Mouse (Mus musculus) left cerebral cortex, adult 9 months (tissue): Measurements from ENCODE around the gene Cers5.
"Not testable (repeated sequence)": the region's sequence is repeated elsewhere in the genome, so short reads cannot be mapped to it uniquely, and the experiment has no call there.

ENCODE experiments used
- DNase-seq, 2 experiments: peaks; one replicate each; pipeline ENCODE4 v3.0.0; 2022; ENCODE audit warnings: low spot score in 2 of 2

The Cers5 gene

DNA sequence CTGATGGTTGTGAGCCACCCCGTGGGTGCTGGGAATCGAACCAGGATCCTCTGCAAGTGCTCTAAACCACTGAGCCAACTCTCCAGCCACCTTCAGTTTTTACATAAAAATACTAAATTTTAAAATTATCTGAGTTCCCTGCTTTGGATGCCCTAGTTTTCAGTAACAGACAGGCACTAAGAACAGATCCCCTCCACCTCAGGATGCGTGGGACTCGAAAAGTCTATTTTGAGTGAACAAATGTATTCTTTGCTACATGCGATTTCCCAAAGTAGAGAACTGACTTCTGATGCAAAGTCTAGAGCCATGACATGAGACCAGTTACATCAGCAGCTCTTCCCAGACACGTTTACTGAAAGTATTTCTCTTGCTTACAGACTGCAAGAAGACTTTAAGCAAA, 17.8 kb upstream of the Cers5 start:
- peak; percentile 55 to 58 for DNase-seq

DNA sequence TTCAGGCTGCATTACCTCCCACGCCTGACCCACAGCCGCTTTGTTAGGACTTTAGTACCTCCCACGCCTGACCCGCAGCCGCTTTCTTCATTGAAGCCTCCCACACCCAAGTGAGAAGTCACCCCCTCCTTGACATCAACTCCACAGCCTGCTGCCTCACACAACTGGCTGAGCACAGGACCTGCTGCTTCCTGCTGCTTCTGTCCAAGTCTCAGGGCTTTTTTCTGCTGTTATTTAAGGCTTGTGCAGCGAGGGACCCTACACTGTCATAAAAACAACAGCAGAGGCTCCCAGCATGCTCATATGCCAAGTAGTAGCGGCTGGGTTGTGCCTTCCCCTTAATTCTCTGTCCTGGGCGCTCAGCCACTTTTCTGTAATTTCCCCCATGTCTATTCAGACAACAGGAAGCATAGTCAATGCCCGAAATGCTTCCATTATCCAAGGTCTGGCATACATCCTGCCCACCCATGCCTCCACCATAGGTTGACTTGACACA, 15.0 kb upstream of the Cers5 start:
- DNase-seq: no peak

DNA sequence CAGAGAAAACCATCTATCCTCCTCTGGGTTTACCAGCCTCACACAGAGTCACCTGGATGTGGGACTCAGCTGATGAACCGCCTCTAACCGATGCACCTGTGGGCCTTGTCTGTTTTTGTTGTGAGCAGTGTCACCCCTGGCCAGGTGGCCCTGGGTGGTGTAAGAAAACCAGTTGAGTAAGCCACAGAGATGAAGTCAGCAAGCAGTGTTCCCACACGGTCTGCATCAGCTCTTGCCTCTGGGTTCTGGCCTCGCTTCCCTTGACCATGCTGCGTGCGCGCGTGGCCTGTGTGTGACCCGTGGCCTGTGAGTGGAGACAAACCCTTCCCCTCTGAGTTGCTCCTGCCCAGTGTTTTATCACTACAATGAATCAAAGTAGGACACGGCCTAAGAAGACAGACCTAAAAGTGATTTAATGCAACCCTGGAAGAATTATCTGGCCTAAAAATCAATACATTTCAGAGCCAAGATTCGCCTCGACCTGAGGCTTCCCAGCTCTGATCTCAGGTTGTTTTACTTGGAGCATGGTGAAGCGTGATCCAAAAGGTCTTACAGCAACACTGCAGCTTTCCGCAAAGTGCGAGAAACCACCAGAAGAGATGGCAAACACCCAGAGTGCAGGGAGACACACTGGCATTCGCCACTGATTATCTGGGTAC, 6.1 kb upstream of the Cers5 start:
- no peak for DNase-seq

DNA sequence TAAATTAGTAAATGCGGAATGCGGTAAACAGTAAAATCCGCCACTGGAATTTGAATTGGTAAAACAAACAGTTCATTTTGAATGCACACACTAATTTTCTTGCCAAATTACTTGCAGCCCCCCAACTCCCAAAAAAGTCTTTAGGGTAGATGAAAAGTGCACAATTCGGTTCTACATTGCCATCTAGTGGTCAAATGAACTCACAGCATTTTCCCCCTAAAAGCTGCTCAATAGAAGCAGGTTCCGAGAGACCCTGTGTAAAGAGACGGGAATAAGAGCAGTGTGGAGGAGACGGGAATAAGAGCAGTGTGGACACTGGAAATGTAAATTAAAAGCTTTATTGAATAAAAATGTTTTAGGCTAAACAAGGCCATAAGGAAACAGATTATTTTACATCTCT, 5.5 kb upstream of the Cers5 start:
- peak in 1 of 2 experiments; percentile 53 for DNase-seq

DNA sequence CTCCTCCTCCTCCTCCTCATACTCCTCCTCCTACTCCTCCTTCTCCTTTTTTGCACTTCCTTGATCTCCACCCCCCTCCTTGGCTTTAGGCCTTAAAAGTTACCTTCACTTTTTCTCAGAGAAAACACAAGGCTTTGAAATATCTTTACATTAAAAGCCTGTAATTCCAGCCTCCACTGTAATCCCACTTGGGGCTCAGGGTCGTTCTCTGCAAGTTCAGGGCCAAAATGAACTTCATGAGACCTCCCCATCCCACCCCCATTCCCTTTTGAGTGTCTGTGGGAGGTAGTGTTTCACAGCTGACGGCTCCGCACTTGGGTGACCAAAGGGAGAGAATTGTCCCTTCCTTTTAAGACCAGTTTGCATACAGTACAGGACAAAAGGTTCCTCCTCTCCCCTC, 240 bp upstream of the Cers5 start:
- DNase-seq: no peak

DNA sequence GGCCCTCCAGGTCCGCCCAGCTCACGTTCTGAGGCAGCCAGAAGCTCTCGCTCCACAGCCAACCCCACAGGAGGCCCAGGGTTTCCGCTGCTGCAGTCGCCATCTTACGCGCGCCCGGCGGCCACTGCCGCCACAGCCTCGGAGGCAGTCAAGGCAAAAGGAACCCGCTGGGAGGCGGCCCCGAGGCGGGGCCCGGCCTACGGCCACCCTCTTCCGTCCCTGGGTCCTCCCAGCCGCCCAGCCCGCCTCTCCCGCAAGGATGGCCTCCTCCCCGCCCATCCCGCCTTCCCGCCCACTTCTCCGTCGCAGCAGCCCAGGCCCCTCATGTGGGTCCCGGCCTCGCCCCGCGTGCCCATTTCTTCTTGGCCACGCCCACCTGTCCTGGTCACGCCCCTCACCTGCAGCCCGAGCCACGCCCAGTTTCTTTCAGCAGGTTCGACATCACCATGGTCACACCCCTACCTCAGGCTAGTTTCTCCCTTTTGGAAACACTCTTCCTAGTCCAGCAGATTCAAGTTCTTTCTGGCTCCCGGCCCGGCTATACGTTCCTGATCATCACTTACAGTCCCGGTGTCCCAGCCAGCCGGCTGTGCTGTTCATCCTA, 306 bp downstream of the Cers5 start:
- DNase-seq: peak; percentile 55 to 83

DNA sequence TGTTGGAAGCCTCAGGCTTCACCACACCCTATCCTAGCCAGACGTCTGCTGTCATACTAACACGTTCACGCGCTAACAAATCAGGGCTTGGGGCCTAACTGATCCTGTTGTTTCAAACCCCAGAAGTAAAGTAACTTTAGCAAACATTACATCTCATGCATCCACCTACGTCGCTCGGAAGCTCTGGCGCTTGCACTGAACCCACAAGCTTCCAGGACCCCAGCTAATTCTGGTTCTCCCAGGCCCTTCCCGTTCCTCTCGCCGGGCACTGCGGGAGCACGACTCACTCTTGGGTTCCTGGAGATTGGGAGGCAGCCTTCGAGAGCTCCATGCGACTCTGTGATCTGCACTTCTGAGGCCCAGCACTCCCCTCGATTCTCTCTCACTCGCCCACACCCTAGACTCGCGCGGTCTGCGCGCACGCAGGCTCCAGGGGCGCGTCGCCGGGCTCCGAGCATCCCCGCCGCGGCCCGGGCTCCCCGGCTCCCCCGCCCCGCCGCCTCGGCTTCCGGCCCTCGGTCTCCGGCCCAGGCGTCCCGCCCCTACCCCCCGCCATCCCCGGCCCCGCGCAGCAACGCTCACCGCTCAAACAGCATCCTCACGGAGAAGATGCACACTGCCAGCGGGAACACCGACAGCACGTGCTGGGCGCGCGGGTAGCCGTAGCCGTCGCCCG, 946 bp downstream of the Cers5 start:
- DNase-seq: peak in 1 of 2 experiments; percentile 38

DNA sequence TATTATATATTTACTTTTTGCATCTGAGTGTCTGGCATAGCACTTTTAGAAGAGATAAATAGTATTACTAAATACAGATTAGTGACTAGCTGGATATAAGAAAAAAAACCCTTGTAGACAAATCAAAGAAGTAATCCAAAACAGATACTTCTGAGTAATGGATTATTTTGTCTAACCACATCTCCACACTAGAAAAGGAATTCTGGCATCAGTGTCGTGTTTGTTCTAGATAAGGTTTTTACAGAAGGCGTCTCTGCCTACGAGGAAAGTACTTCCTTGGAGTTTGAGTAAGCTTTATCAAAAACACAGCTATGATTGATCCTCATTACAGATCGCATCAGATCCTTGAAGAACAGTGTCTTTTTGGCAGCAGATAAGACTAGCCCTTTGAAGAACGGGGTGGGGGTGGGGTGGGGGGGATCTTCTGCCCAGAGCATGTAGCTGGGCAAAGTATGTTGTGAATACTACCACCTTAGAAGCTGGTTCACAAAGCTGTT, 1.6 kb downstream of the Cers5 start:
- DNase-seq: no peak

DNA sequence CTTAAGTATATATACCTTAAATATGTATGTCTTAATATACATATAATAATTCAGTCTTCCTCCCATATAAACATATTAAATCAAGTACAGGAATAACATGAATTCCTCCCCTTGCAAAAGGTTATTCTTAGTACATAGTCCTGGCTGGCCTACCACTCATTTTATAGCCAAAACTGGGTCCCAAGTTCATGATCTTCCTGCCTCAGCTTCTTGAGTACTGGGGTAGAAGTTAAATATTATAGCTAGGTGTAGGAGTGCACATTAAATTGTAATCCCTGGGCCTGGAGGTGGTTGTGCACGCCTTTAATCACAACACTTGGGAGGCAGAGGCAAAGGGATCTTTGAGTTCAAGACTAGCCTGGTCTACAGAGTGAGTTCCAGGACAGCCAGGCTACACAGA, 3.9 kb downstream of the Cers5 start:
- no peak for DNase-seq

DNA sequence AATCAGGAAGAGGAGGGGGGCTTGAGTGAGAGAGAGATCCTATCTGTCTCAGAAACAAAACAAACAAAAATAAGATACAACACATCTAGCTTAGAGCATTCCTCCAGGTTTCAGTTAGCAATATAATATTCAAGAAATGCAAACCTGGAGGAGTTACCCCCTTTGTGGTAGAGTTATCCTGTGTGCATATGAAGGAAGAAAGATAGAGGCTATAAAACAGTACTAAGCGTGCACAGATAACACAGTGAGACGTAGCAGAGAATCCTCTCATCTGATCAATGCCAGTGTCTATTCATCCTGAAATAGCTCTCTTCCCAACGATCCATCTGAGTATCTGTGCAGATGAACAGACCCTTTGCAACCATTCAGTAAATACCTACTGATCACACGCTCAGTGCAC, 5.2 kb downstream of the Cers5 start:
- no peak for DNase-seq

DNA sequence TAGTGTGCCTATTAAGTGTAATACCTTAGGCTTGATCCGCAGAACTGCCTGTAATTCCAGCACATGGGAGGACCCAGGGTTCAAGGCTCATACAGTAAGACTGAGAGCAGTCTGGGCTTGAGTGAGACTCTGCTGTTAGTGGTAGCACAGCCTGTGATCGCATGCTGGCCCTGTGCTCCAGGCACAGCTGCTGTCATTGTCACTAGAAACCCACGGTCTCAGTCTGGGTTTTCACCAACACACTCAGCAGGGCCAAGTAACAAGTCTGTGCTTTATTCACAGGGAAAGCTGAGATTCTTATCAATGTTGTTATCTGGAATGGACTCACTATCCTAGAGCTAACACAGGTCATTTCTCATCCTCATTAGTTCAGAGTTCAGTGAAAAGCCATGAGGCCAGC, 18.5 kb downstream of the Cers5 start:
- DNase-seq: no peak

DNA sequence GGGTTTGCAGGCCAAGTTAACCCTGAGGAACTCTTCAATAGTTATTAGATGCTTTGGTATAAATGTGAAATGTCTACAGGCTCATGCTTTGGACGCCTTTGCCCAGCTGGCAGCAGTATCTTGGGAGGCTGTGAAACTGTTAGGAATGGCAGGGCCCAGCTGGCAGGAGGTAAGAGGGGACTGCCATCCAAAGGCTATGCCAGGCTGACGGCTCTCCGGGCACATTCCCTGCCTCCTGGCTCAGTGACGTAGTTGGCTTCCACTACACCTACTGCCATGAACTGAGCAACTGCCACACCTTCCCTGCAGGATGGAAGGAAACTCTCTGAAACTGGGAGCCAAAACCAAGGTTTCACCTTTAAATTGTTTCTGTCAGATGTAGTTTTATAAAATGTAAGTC, 32.5 kb downstream of the Cers5 start:
- DNase-seq: no peak

DNA sequence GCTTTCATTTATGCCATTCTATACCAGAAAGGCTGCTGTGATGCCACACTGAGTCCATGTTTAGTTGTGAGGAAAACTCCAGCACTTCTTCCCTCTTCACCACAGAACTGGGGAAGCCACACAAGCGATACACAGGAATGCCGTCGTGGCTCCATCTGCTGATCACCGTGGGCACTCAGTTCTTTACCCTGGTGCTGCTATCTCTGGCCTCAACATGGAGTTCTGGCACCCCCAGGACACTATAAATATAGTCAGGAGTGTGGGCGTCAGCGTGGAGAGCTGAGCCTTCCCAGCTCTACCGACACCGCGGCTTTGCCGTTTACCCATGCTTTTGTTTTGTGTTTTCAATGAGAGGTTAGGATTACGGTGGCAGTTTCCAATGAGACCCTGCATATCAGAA, 36.0 kb downstream of the Cers5 start:
- no peak for DNase-seq

DNA sequence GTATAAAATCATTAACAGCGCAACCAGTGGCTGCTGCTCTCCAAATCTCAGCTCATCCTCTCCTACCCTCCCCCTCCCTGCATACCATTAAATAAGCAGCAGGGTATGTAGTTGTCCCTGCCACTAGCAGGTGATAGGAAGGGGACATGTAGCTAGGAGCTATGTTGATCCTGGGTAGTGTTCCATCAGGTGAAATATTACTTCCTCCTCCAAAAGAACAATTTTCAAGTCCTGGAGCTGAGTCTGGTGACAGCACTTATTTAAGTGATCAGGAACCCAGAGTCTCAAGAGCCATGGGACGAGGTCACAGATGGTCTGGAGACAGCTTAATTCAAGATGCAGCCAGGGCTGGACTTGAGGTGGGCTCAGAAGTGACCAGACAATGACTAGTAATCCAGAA, 37.1 kb downstream of the Cers5 start:
- DNase-seq: peak; percentile 100

DNA sequence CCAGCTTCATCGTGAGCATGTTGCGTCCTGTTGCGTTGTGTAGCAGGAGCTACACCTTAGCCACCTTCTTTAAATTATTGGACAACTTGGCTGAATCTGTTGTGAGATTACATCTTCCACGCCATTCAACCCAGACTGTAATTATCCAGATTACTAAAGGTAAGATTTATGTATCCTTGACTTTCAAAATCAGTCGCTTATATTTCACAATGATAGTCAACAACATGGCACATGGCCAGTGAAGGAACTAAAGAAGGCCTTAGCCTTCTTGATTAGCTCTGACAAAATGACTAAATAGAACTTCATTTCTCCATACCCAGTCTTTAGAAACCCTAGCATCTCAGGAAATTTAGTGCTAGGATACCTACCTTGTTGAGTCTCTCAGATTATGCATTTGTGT, 39.5 kb downstream of the Cers5 start:
- no peak for DNase-seq

DNA sequence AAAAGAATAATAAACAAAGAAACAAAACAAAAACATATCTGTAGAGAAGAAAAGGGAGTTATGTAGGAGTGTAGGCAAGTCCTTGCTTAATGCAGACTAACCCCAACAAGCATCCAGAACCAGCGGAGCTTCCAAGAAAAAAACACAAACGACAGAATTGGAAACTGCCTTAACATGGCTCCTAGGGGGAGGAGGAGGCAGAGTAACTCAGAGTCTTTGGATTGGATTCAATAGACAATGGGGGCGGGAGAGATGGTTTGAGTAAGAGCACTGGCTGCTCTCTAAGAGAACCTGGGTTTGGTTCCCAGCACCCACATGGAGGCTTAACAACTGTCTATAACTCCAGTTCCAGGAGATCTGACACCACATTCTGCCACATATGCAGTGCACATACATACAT, 41.0 kb downstream of the Cers5 start:
- DNase-seq: no peak

DNA sequence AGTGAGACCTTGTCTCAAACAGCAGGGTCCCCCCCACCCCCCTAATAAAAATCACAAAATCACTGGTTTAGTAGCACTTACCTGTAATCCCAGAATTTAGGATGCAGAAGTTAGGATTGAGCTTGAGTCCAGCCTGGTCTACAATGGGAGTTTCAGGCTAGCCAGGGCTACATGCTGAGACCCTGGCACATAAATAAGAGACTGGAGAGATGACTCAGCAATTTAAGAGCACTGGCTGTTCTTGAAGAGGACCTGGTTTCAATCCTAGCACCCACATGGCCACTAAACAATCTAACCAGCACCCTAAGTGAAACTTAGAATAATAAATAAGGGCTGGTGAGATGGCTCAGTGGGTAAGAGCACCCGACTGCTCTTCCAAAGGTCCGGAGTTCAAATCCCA, 41.5 kb downstream of the Cers5 start:
- DNase-seq: no peak

DNA sequence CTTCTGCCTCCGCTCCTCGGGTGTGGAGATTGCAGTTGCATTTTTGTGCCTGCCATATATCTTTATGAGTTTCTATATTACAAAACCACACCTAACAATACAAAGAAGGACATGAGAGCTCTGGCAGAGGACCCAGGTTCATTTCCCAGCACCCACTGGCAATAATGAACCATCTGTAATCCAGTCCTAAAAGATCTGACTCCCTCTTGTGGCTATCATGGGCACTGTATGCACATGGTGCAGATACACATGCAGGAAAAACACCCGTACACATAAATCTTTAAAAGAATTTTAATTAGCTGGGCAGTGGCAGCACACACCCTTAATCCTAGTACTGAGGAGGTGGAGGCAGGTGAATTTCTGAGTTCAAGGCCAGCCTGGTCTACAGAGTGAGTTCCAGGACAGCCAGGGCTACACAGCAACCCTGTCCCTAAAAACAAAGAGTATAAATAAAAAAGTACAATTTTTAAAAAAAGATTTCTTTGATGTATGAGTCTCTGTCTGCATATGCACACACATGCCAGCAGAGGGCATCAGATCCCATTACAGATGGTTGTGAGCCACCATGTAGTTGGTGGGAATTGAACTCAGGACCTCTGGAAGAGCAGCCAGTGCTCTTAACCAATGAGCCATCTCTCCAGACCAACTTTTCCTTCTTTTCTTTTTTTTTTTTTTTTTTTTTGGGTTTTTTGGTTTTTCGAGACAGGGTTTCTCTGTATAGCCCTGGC, 43.5 kb downstream of the Cers5 start:
- no peak for DNase-seq

DNA sequence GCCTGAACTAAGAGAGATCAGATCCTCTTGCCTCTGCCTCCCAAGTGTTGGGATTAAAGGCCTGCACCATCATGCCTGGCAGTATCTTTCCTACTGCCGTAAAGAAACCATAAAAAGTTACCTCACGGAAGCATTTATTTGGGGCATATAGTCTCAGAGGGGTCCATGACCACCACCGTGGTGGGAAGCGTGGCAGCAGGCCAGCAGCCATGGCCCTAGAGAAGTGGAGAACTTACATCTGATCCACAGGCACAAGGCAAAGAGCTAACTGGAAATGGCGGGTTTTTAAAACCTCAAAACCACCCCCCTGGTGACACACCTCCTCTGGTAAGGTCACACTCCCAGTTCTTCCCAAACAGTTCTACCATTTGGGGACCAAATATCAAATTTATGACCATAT, 44.5 kb downstream of the Cers5 start:
- DNase-seq: no peak

DNA sequence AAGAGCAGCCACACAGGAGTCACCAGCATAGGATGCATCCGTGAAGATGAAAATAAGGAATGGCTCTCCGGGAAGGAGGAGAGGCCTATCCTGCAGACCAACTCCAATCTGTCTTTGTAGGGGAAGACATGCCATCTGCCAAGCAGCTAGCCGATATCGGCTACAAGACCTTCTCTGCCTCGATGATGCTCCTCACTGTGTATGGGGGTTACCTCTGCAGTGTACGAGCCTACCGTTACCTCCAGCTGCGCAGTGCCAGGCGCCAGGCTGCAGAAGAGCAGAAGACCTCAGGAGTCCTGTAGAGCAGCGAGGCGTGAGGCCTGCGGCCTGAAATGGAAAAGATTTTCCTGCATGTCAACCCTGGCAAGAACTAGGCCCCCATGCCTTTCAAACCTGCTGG, 45.2 kb downstream of the Cers5 start:
- DNase-seq: no peak

DNA sequence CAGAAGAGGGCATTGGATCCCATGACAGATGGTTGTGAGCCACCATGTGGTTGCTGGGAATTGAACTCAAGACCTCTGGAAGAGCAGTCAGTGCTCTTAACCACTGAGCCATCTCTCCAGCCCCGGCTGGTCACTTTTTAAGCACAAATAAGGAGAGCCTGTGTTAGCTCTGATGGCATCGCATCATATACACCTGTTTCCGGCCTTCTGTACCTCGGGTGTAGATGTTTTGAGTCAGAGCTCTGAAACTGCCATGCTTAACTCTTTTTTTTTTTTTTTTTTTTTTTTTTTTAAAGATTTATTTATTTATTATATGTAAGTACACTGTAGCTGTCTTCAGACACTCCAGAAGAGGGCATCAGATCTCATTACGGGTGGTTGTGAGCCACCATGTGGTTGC, 45.6 kb downstream of the Cers5 start:
- DNase-seq: not testable (repeated sequence)

DNA sequence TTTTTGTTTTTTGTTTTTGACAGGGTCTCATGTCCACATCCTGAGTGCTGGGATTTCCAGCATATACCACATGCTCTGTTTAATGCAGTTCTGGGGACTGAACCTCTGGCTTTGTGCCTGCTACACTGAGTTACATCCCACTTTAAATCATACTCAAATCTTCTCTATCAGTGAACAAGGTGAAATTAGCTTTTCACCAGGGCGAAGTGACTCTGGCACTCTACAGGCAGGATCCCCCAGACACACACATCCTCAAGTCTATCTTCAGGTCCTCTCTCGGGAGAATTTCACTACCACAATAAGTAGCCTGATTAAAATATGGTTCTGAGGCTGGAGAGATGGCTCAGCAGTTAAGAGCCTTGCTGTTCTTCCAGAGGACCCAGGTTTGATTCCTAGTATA, 46.1 kb downstream of the Cers5 start:
- no peak for DNase-seq
